ENCODE assay signal across 9 mouse cellular contexts in the genomic region with DNA sequence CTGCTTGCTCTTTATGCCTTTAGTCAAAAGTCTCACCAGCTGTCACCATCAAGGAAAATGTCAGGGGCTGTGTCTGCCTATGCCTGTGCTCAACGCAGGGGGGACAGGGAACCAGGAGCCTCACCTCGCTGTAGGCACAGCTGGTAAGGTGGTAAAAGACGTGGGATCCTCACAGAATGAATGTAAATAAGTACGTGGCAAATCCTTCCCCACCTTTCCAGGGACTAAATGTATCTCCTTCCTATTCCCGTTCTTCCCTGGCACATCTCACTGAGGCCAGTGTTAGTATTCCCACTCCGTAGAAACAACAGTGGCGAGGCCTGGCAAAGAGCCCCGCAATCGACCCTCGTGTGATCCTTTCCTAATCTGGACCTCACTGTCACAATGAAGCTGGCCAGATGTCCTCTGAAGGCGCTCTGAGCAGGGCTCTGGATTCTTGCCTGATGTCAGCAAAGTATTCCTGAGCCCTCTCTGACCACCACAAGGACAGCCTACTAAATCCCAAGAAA.
DNase-seq lines count a peak whose midpoint lies in the region; ATAC-seq and TF ChIP-seq lines count a peak whose summit lies in the region.
"Had no signal": no experiment of that assay in that cellular context is flagged by ENCODE, and none has a peak within 500 bp of the region (broad histone marks: within the 10 kb centered on the region; RNA-seq: fewer than 3 reads in every experiment).

No protein-coding gene starts in this region.

- no peaks in the 10 kb centered on the region; the same call in 1 of the 2 replicates for H3K27me3 ChIP-seq in heart, embryonic 14.5 days (ENCODE audit: control insufficient read depth, insufficient read depth, low read length)
- H3K27me3 ChIP-seq: midbrain, embryonic 12.5 days had no signal

- no peak for TF ChIP-seq POLR2A in lung, adult 2 months (IDR thresholded peaks at IDR 0.05; ENCODE audit: borderline replicate concordance, extremely low read depth, low read depth, low read length)

- H3K9me3 ChIP-seq in heart, embryonic 14.5 days (ENCODE audit: control insufficient read depth, low read length), result no peaks in the 10 kb centered on the region
- H3K9me3 ChIP-seq: midbrain, embryonic 12.5 days had no signal

- 5% methylated on average over 11 of the region's 11 CpGs for WGBS in heart, embryonic 14.5 days
- 24% methylated on average over 11 of the region's 11 CpGs for WGBS in lung, adult 2 months

- peak overlapping the region; percentile 48; the same call in 1 of the 2 replicates for H3K27ac ChIP-seq in gastrocnemius, adult 2 months
- H3K27ac ChIP-seq in heart, embryonic 14.5 days (replicated peaks in 1 of 2; ENCODE audit: control insufficient read depth in 1 of 2, insufficient read depth in 1 of 2, low read depth in 2 of 2, low read length in 2 of 2), result peak overlapping the region; percentile 65 to 77
- H3K27ac ChIP-seq: midbrain, embryonic 12.5 days had no signal

- no peaks in the 10 kb centered on the region for H3K36me3 ChIP-seq in heart, embryonic 14.5 days (ENCODE audit: control insufficient read depth, insufficient read depth, low read length)
- H3K36me3 ChIP-seq: midbrain, embryonic 12.5 days had no signal

- TF ChIP-seq CTCF in gastrocnemius, adult 2 months (IDR thresholded peaks at IDR 0.05), result no peak
- no peak for TF ChIP-seq CTCF in lung, adult 2 months (IDR thresholded peaks at IDR 0.05; ENCODE audit: insufficient read depth, low read length)

- intact Hi-C loops in gastrocnemius, adult 2 months (cut with DNase I), result loop anchor here (10.0 kb wide), 1 partner anchor 606 kb away; no protein-coding TSS in a partner anchor

- ATAC-seq in heart, embryonic 14.5 days (ENCODE audit: insufficient number of reproducible peaks, insufficient read depth, low FRiP score, low read depth), result peak; percentile 71; the same call in 1 of the 2 replicates

- no peak overlapping the region for H3K4me3 ChIP-seq in gastrocnemius, adult 2 months
- no peak overlapping the region for H3K4me3 ChIP-seq in heart, embryonic 14.5 days (ENCODE audit: control insufficient read depth in 1 of 2, insufficient read depth in 1 of 2, low read depth in 1 of 2, low read length in 2 of 2)
- H3K4me3 ChIP-seq in lung, adult 2 months (replicated peaks; ENCODE audit: extremely low read depth, low read depth, low read length), result no peak overlapping the region
- H3K4me3 ChIP-seq: midbrain, embryonic 12.5 days had no signal

- peak overlapping the region; percentile 6; the same call in 1 of the 2 replicates for H3K9ac ChIP-seq in heart, embryonic 14.5 days (ENCODE audit: low read length)
- H3K9ac ChIP-seq: midbrain, embryonic 12.5 days had no signal

- DNase-seq in gastrocnemius, adult 2 months, result peak; percentile 23
- DNase-seq in gastrocnemius, postnatal 25 days, result no peak
- DNase-seq in adipocyte (ENCODE audit: low spot score) (peak; percentile 5), liver (no peak)
- peak; percentile 9 for DNase-seq in lung, adult 2 months
- DNase-seq in cerebellum, adult 11 months, result no peak
- no peak for DNase-seq in thymus, postnatal 4 days

- peaks cover 9 to 11% of the 10 kb centered on the region in 2 experiments for H3K4me1 ChIP-seq in heart, embryonic 14.5 days (ENCODE audit: control insufficient read depth in 2 of 2, insufficient read depth in 2 of 2, low read length in 2 of 2)
- H3K4me1 ChIP-seq in lung, adult 2 months (ENCODE audit: control insufficient read depth, insufficient read depth, low read length), result no peaks in the 10 kb centered on the region
- H3K4me1 ChIP-seq: midbrain, embryonic 12.5 days had no signal

- peak overlapping the region; percentile 35 for H3K4me2 ChIP-seq in heart, embryonic 14.5 days (ENCODE audit: low read length)
- H3K4me2 ChIP-seq: midbrain, embryonic 12.5 days had no signal

Comparison
In these comparisons a context has a peak if more than half of its experiments do, and no peak if none do; other contexts are left out.
1. DNase-seq: peak in gastrocnemius, adult 2 months (single experiment), adipocyte (single experiment) and lung, adult 2 months (single experiment); none in gastrocnemius, postnatal 25 days (single experiment), cerebellum, adult 11 months (single experiment), thymus, postnatal 4 days (single experiment) and liver (single experiment).